ENCODE assay signal across 8 mouse cellular contexts in the genomic region with DNA sequence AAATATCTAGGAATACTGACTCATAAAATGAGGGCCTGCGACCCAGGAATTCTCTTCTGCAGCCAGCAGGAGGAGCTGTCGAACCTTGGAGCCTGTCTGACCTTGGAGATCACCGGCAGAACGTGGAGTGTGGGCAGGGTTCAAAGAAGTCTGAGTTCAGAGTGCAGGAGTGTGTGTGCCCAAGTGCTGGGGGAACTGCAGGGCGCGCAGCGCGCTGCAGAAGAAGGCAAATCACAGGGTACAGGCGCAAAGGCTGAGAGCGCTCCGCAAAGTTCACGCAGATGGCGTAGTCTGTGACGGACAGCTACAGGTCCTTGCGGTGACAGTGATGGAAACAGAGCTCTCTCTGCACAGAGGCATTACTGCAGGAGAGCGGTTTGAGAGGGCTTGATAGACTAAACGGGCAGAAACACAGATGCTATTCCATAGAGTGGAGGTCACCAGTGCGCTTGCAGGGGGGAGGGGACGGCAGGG. TPM values are rescaled to one million over a fixed set of nuclear protein-coding genes. Genes with fewer than 3 reads are reported as not detected.
DNase-seq lines count a peak whose midpoint lies in the region; ATAC-seq lines count a peak whose summit lies in the region.

No protein-coding gene starts in this region.

- H3K27ac ChIP-seq in hindbrain, embryonic 12.5 days = no peak overlapping the region

- peak overlapping the region; percentile 39; the same call in 1 of the 2 replicates for H3K9ac ChIP-seq in hindbrain, embryonic 12.5 days

- peaks cover 4% of the 10 kb centered on the region; the same call in 1 of the 2 replicates for H3K4me1 ChIP-seq in hindbrain, embryonic 12.5 days

- 1% methylated on average over 19 of the region's 19 CpGs for WGBS in hindbrain, embryonic 12.5 days

- H3K4me2 ChIP-seq in hindbrain, embryonic 12.5 days (replicated peaks) = peak overlapping the region; percentile 76

- peak overlapping the region; percentile 35 for H3K4me3 ChIP-seq in hindbrain, embryonic 12.5 days

- DNase-seq in R1 (ENCODE audit: low read depth, low spot score) = peak; percentile 97
- peak; percentile 53 for DNase-seq in cerebellum, adult 9-11 months
- peak; percentile 52 to 80 for DNase-seq in frontal cortex, adult 2 months (ENCODE audit: extremely low spot score in 1 of 2, low spot score in 1 of 2)
- peak; percentile 49 to 78 for DNase-seq in layer of hippocampus, postnatal 25 days (ENCODE audit: extremely low spot score in 1 of 2, low spot score in 1 of 2)
- peak; percentile 86 for DNase-seq in lung, postnatal 36 days
- peak; percentile 32 for DNase-seq in retina, adult 2 months (ENCODE audit: low read depth, low spot score)
- DNase-seq in thymus, postnatal 25 days = peak; percentile 78

- no peaks in the 10 kb centered on the region for H3K36me3 ChIP-seq in hindbrain, embryonic 12.5 days

- H3K9me3 ChIP-seq in hindbrain, embryonic 12.5 days (replicated peaks) = no peaks in the 10 kb centered on the region

- H3K27me3 ChIP-seq in hindbrain, embryonic 12.5 days = no peaks in the 10 kb centered on the region

- ATAC-seq in hindbrain, embryonic 12.5 days (ENCODE audit: low FRiP score) = peak; percentile 56

RNA-seq across cellular contexts. Expression of gene Cox8b, which starts 8.4 kb away (rescaled TPM):
- polyA plus RNA-seq in frontal cortex, adult 2 months (2012; rRNA removed) = 0.57 and 0.76 TPM in 2 replicates
- 0.81 TPM in 1 of 2 replicates, not detected in the other for polyA plus RNA-seq in hindbrain, embryonic 12.5 days (2016; fragmentation: Nextera tagmentation; extraction: Ambion mirVana)
- 1 to 10 TPM; 1.3 to 2.8 TPM for total RNA-seq in layer of hippocampus, postnatal 25 days (2021)

RNA-seq across cellular contexts. Expression of gene Nlrp6, which starts 12.0 kb away (rescaled TPM):
- 0.17 and 0.18 TPM in 2 replicates for polyA plus RNA-seq in frontal cortex, adult 2 months (2012; rRNA removed)
- polyA plus RNA-seq in hindbrain, embryonic 12.5 days (2016; fragmentation: Nextera tagmentation; extraction: Ambion mirVana) = 0.13 and 0.27 TPM in 2 replicates
- total RNA-seq in layer of hippocampus, postnatal 25 days (2021) = under 1 TPM; 0.21 to 0.37 TPM

RNA-seq across cellular contexts. Expression of gene Sirt3, which starts 26.6 kb away (rescaled TPM):
- polyA plus RNA-seq in frontal cortex, adult 2 months (2012; rRNA removed) = 116 and 137 TPM in 2 replicates
- polyA plus RNA-seq in hindbrain, embryonic 12.5 days (2016; fragmentation: Nextera tagmentation; extraction: Ambion mirVana) = 25.8 and 27.1 TPM in 2 replicates
- total RNA-seq in layer of hippocampus, postnatal 25 days (2021) = 10 to 100 TPM; 67.0 to 77.5 TPM

RNA-seq across cellular contexts. Expression of gene Psmd13, which starts 26.9 kb away (rescaled TPM):
- polyA plus RNA-seq in frontal cortex, adult 2 months (2012; rRNA removed) = 92.8 and 99.7 TPM in 2 replicates
- 279 and 282 TPM in 2 replicates for polyA plus RNA-seq in hindbrain, embryonic 12.5 days (2016; fragmentation: Nextera tagmentation; extraction: Ambion mirVana)
- total RNA-seq in layer of hippocampus, postnatal 25 days (2021) = 100 to 1,000 TPM; 107 to 117 TPM

RNA-seq across cellular contexts. Expression of gene Pgghg, which starts 32.5 kb away (rescaled TPM):
- polyA plus RNA-seq in frontal cortex, adult 2 months (2012; rRNA removed) = 6.9 and 7.1 TPM in 2 replicates
- polyA plus RNA-seq in hindbrain, embryonic 12.5 days (2016; fragmentation: Nextera tagmentation; extraction: Ambion mirVana) = 15.5 and 16.8 TPM in 2 replicates
- 1 to 10 TPM; 4.0 to 7.1 TPM for total RNA-seq in layer of hippocampus, postnatal 25 days (2021)

Comparison
In these comparisons a context has a peak if more than half of its experiments do, and no peak if none do; other contexts are left out.
1. DNase-seq: peak in every context shown above with its lines; median percentile 97 in R1; 86 in lung, postnatal 36 days; 78 in thymus, postnatal 25 days; 66 in frontal cortex, adult 2 months; 64 in layer of hippocampus, postnatal 25 days; 53 in cerebellum, adult 9-11 months; 32 in retina, adult 2 months.